Mouse (Mus musculus): ENCODE measurements around the gene Ceacam9. TPM values are rescaled to one million over a fixed set of nuclear protein-coding genes. Genes with fewer than 3 reads are reported as not detected.

Ceacam9 gene
- polyA plus RNA-seq, 1 experiment from 2014 or later: not detected

- in situ Hi-C loops (cut with MboI; ENCODE audit: low pct_unique_long_range_greater_than_20kb): no loop called here
- TF ChIP-seq CTCF (IDR thresholded peaks at IDR 0.05): no peak
- CTCF ChIA-PET: interaction anchor here (1.2 kb wide), 1 partner anchor 10 kb away, joined by 5 read pairs; no protein-coding TSS in a partner anchor
- ATAC-seq: no peak
- H3K27me3 ChIP-seq: no peaks in the 10 kb centered on the region
- no peak for DNase-seq (ENCODE audit: low read depth, low spot score)
- POLR2A ChIA-PET: no interaction called here
These were observed 41.9 kb downstream of the Ceacam9 start for GRCm38 (mm10) chr7:16763463-16764218.

GRCm38 (mm10) chr7:16766443-16766842, 44.7 kb downstream of the Ceacam9 start:
- no peaks in the 10 kb centered on the region for H3K27me3 ChIP-seq
- no peak for ATAC-seq
- POLR2A ChIA-PET: no interaction called here
- CTCF ChIA-PET: no interaction called here
- no peak for DNase-seq (ENCODE audit: low read depth, low spot score)
- in situ Hi-C loops (cut with MboI; ENCODE audit: low pct_unique_long_range_greater_than_20kb): no loop called here
- TF ChIP-seq CTCF (IDR thresholded peaks at IDR 0.05): no peak

Other genes starting within 250 kb of the Ceacam9 start
- gene Npas1, start 244.2 kb upstream of the Ceacam9 start, polyA plus RNA-seq (2021): 0.67 TPM
- 53.1 TPM for gene Arhgap35, start 106.9 kb upstream of the Ceacam9 start, polyA plus RNA-seq (2021)
- not detected for gene Ceacam15, start 46.2 kb upstream of the Ceacam9 start, polyA plus RNA-seq (2021)
- 222 TPM for gene Ap2s1, start 16.5 kb downstream of the Ceacam9 start, polyA plus RNA-seq (2021)
- 69.5 TPM for gene Slc1a5, start 59.4 kb downstream of the Ceacam9 start, polyA plus RNA-seq (2021)
- gene Strn4, start 94.0 kb downstream of the Ceacam9 start, polyA plus RNA-seq (2021): 90.0 TPM
- gene Fkrp, start 94.8 kb downstream of the Ceacam9 start, polyA plus RNA-seq (2021): 33.4 TPM
- gene Prkd2, start 121.0 kb downstream of the Ceacam9 start, polyA plus RNA-seq (2021): 15.3 TPM
- 2.2 TPM for gene Dact3, start 153.4 kb downstream of the Ceacam9 start, polyA plus RNA-seq (2021)
- gene Gng8, start 169.9 kb downstream of the Ceacam9 start, polyA plus RNA-seq (2021): 0.09 TPM
- gene Ptgir, start 184.6 kb downstream of the Ceacam9 start, polyA plus RNA-seq (2021): not detected
- 237 TPM for gene Calm3, start 202.2 kb downstream of the Ceacam9 start, polyA plus RNA-seq (2021)
- 11.2 TPM for gene Pnmal2, start 222.8 kb downstream of the Ceacam9 start, polyA plus RNA-seq (2021)
- not detected for gene Pnmal1, start 237.8 kb downstream of the Ceacam9 start, polyA plus RNA-seq (2021)

Measured in Patski (cell line).